Mouse (Mus musculus) midbrain, postnatal 0 days (tissue): Measurements from ENCODE around the gene Prox2. TPM values are rescaled to one million over a fixed set of nuclear protein-coding genes. Genes with fewer than 3 reads are reported as not detected.

Experiments
- ATAC-seq: fragments of 200-750 bp; cut with Nextera tagmentation; 2 replicates; pipeline ENCODE4 v1.8.0; 2017; ENCODE audit warnings: moderate number of reproducible peaks, mild to moderate bottlenecking, moderate TSS enrichment, moderate library complexity; ENCODE audit not compliant: low FRiP score
- DNase-seq: peaks from one replicate; pipeline ENCODE4 v3.0.0-alpha.2; 2015; ENCODE audit warnings: low spot score
- H3K27ac ChIP-seq: fragments of 300-500 bp; sonication (generic); 2 replicates; pipeline ENCODE4 v1.5.1; 2014; ENCODE audit warnings: low read depth, mild to moderate bottlenecking, low read length, mixed read lengths
- H3K27me3 ChIP-seq: fragments of 300-500 bp; sonication (generic); 2 replicates; pipeline ENCODE4 v1.6.1; 2014; ENCODE audit warnings: low read length, control low read depth, mixed read lengths; ENCODE audit not compliant: insufficient read depth
- H3K36me3 ChIP-seq: fragments of 300-500 bp; sonication (generic); 2 replicates; pipeline ENCODE4 v1.6.1; 2014; ENCODE audit warnings: low read length, control low read depth, mixed read lengths; ENCODE audit not compliant: insufficient read depth
- H3K4me1 ChIP-seq: fragments of 300-500 bp; sonication (generic); 2 replicates; pipeline ENCODE4 v1.6.1; 2014; ENCODE audit warnings: mild to moderate bottlenecking, control low read depth, antibody characterized with exemption, low read length, mixed read lengths; ENCODE audit not compliant: insufficient read depth
- H3K4me2 ChIP-seq: fragments of 300-500 bp; sonication (generic); 2 replicates; pipeline ENCODE4 v1.6.1; 2014; ENCODE audit warnings: low read depth, mild to moderate bottlenecking, low read length, mixed read lengths; ENCODE audit not compliant: poor library complexity, severe bottlenecking
- H3K4me3 ChIP-seq: fragments of 300-500 bp; sonication (generic); 2 replicates; pipeline ENCODE4 v1.5.1; 2014; ENCODE audit warnings: low read depth, mild to moderate bottlenecking, low read length, moderate library complexity
- H3K9ac ChIP-seq: fragments of 300-500 bp; sonication (generic); replicated peaks from 2 replicates; pipeline ENCODE4 v1.6.1; 2014; ENCODE audit warnings: mild to moderate bottlenecking, low read length, moderate library complexity, mixed read lengths; ENCODE audit not compliant: poor library complexity, severe bottlenecking
- H3K9me3 ChIP-seq: fragments of 300-500 bp; sonication (generic); 2 replicates; pipeline ENCODE4 v1.6.1; 2016; ENCODE audit warnings: low read length, control low read depth
- CTCF ChIP-seq: IDR thresholded peaks from 2 replicates; pipeline ENCODE4 v1.5.1; 2016; ENCODE audit warnings: antibody characterized with exemption, mild to moderate bottlenecking
- WGBS: fragments of 180-500 bp; shearing (Covaris S2); extraction: QIAGEN DNeasy Blood & Tissue Kit; methylation state at CpG from one replicate; pipeline ENCODE4 v1.1.7; 2014; 5-methylcytosine and 5-hydroxymethylcytosine counted together
- polyA plus RNA-seq: library from polyadenylated mRNA; unstranded; fragments of >200 nt; fragmentation: Nextera tagmentation; extraction: Ambion mirVana; gene quantifications from 2 replicates; pipeline ENCODE4 v1.2.1, GENCODE M21; 2015
- total RNA-seq: library from RNA; depleted of rRNA; stranded (reverse); fragments of >200 nt; gene quantifications from 2 replicates; pipeline ENCODE4 v1.2.3, GENCODE M21; 2014

Prox2 gene
- total and polyA plus RNA-seq, 2 experiments from 2014 or later, result 1.4 TPM

- Histone ChIP-seq H3K36me3 (peaks cover 3% of the 10 kb centered on the region), H3K9me3 (no peaks in the 10 kb centered on the region), H3K4me1 (0 out of 2 replicates have a peak, but pooled peaks cover 3% of the 10 kb centered on the region), H3K27me3 (no peaks in the 10 kb centered on the region), H3K4me3 (no peak overlapping the region), H3K9ac (no peak overlapping the region), H3K27ac (no peak overlapping the region), H3K4me2 (no peak overlapping the region)
- WGBS, result 16% methylated on average over 3 of the region's 3 CpGs
- TF ChIP-seq CTCF, result peak; percentile 70
- DNase-seq (peak; percentile 85), ATAC-seq (no peak)
Measured at GRCm38 (mm10) chr12:85092214-85092613, 18.3 kb downstream of the Prox2 start.

GRCm38 (mm10) chr12:85091190-85091589 lies 19.4 kb downstream of the Prox2 start:
- Histone ChIP-seq H3K4me3 (no peak overlapping the region), H3K9ac (no peak overlapping the region), H3K36me3 (peaks cover 3% of the 10 kb centered on the region), H3K4me1 (0 out of 2 replicates have a peak, but pooled peaks cover 3% of the 10 kb centered on the region), H3K27me3 (no peaks in the 10 kb centered on the region), H3K27ac (no peak overlapping the region), H3K9me3 (no peaks in the 10 kb centered on the region), H3K4me2 (no peak overlapping the region)
- DNase-seq, result no peak
- no peak for ATAC-seq
- TF ChIP-seq CTCF, result no peak
- whole genome bisulfite sequencing, result 86% methylated on average over 3 of the region's 3 CpGs

- Histone ChIP-seq H3K4me2 (no peak overlapping the region), H3K9ac (no peak overlapping the region), H3K36me3 (peaks cover 3% of the 10 kb centered on the region), H3K4me3 (no peak overlapping the region), H3K4me1 (0 out of 2 replicates have a peak, but pooled peaks cover 3% of the 10 kb centered on the region), H3K27ac (no peak overlapping the region), H3K9me3 (no peaks in the 10 kb centered on the region), H3K27me3 (no peaks in the 10 kb centered on the region)
- DNase-seq (no peak), ATAC-seq (no peak)
- TF ChIP-seq CTCF, result no peak
- 93% methylated on average over 12 of the region's 12 CpGs for WGBS
Measured at GRCm38 (mm10) chr12:85087845-85088244, 22.7 kb downstream of the Prox2 start.

- DNase-seq (no peak), ATAC-seq (no peak)
- TF ChIP-seq CTCF, result no peak
- WGBS, result 88% methylated on average over 4 of the region's 4 CpGs
- Histone ChIP-seq H3K4me2 (no peak overlapping the region), H3K27ac (no peak overlapping the region), H3K4me1 (no peaks in the 10 kb centered on the region), H3K9me3 (no peaks in the 10 kb centered on the region), H3K36me3 (peaks cover 3% of the 10 kb centered on the region), H3K9ac (no peak overlapping the region), H3K27me3 (no peaks in the 10 kb centered on the region), H3K4me3 (no peak overlapping the region)
Measured at GRCm38 (mm10) chr12:85084941-85085340, 25.6 kb downstream of the Prox2 start.

- Histone ChIP-seq H3K4me1 (no peaks in the 10 kb centered on the region), H3K27ac (no peak overlapping the region), H3K9ac (no peak overlapping the region), H3K27me3 (no peaks in the 10 kb centered on the region), H3K4me2 (no peak overlapping the region), H3K36me3 (peaks cover 3% of the 10 kb centered on the region), H3K9me3 (no peaks in the 10 kb centered on the region), H3K4me3 (no peak overlapping the region)
- no peak for TF ChIP-seq CTCF
- 87% methylated on average over 2 of the region's 2 CpGs for WGBS
- ATAC-seq (no peak), DNase-seq (no peak)
Measured at GRCm38 (mm10) chr12:85084257-85084656, 26.3 kb downstream of the Prox2 start.

- no peak overlapping the region for H3K27ac ChIP-seq
- H3K4me3 ChIP-seq, result no peak overlapping the region
- H3K9ac ChIP-seq, result no peak overlapping the region
- H3K27me3 ChIP-seq, result no peaks in the 10 kb centered on the region
- DNase-seq (no peak), ATAC-seq (no peak)
- no peak overlapping the region for H3K4me2 ChIP-seq
- peaks cover 5% of the 10 kb centered on the region for H3K36me3 ChIP-seq
- no peak for TF ChIP-seq CTCF
- H3K9me3 ChIP-seq, result no peaks in the 10 kb centered on the region
- WGBS, result 94% methylated on average over 3 of the region's 3 CpGs
- H3K4me1 ChIP-seq, result no peaks in the 10 kb centered on the region
Measured at GRCm38 (mm10) chr12:85077100-85077499, 33.5 kb downstream of the Prox2 start.
